Mouse (Mus musculus): ENCODE results near the gene Nosip.

Gene Nosip

DNA sequence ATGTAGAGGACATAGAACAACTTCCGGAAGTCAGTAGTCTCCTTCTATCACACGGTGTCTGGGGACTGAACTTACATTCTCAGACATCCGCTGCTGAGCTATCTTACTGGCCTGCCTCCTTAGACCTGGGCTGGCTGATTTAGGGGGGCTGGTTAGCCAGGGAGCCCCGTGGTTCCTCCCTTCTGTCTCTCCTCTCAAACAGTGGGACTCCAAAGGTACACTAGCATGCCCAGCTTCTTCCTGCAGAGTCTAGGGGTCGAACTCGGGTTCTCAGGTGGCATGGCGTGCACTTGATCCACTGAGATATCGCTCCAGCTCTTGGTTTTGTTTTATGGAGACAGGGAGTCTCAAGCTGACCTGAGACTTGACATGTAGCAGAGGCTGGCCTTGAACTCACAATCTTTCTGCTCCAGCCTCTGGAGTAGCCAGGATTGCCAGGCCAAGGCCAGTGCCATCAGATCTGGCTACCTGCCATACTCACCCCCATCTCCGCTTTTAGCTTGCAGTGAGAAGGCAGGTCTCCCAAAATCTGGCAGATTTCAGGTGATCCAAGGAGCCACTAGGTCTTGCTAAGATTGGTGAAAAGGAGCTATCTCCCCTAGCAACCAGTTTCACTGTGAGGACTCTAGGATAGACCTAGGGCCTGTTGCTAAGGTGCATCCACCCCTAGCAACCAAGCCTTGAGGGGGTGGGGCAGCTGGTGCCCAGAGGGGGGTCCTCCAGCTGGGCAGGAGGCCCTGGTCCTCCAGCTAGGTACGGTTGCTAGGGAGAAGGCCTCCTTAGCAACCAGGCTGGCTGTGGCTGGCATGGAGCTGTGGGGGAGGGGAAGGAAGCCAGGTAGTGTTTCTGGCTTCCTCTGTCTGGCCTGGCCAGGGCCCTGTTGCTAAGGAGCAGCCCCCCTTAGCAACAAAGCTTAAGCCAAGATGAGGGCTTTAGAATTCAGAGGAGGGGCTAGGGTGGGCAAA is 3.3 kb upstream of the Nosip start:
- DNase-seq (ENCODE audit: low spot score in 2 of 2): no peak

DNA sequence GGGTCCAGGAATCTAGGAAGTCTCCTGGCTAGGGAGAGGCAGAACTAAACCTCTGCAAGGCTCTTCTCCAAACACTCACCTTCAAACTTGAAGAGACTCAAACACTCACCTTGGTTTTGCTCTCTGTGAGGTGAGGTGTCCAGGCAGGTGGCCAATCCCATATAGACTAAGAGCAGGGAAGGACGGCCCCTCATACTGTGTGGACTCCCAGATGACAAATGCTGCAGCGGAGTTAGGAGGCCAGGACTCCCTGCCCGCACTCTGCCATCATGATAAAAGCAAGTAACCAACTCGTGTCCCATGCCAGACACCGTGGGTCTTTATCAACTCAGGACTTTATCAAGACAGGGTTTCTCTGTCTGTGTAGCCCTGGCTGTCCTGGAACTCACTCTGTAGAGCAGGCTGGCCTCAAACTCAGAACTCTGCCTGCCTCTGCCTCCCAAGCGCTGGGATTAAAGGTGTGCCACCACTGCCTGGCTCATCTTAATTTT is 1.6 kb upstream of the Nosip start:
- no peak for DNase-seq (ENCODE audit: low spot score in 2 of 2)

DNA sequence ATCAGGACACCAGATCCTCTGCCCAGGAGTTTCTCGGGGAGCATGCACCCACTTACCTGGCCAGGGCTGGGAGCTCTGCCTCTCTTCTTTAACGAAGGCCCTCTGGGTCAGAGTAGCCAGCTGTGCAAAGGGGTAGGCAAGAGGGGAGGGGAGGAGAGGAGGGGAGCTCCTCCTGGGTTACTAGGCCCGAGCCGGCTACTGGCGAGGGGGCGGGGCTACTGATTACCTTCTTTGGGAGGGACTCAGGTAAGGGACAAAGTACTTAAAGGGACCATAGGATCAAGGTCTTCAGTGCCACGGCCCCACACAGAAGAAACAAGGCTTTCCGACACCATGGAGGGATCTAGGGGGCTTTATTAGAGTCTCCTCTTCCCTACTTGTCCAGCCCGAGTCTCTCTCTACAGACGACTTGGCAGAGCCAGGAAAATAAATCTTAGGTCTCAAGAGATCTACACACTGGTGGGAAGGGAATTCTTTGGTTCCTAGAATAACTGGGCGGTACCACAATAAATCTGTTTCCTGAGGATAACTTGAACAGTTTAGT is 625 bp upstream of the Nosip start:
- peak; percentile 34 to 49 for DNase-seq (ENCODE audit: low spot score in 2 of 2)

DNA sequence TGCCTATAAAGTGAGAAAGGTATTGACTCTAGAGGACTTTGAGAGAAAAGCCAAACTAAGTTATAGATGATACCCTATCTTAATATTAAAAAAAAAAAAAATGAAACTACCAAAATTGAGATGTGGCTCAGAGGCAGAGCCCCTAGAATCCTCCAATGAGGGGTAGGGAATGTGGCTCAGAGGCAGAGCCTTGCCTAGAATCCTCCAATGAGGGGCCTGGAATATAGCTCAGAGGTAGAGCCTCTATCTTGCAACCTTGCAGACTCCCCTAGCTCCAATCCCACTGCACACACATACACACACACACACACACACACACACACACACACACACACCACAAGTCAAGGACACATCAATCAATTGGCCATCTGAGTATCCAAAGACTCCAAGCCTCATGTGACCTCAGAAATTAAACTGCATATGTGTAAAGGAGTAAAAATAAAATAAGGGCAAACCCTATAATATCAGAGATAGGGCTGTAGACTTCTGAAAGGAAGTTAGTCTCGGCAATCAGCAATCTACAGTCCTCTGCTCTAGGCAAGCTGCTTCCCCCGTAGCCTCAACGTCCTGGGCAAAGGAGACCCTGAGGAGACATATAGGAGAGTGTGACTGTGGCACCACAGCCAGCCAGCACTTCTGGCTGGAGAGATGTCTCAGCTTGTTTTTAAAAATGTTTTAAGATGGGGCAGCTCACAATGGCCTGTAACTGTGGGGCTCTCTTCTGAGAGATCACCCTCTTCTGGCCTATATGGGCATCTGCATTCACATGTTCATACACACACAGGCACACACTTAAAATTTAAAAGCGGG is 5.2 kb downstream of the Nosip start:
- no peak for DNase-seq (ENCODE audit: low spot score in 2 of 2)

DNA sequence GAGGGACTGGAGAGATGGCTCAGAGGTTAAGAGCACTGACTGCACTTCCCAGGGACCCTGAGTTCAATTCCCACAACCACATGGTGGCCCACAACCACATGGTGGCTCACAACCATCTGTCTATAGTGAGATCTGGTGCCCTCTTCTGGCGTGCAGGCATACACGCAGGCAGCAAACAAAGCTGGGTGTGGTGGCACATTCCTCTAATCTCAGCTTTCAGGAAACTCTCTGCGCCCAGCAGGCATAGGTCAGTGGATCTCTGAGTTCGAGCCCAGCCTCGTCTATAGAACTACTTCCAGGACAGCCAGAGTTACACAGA is 5.7 kb downstream of the Nosip start:
- DNase-seq (ENCODE audit: low spot score in 2 of 2): peak in 1 of 2 experiments; percentile 68

DNA sequence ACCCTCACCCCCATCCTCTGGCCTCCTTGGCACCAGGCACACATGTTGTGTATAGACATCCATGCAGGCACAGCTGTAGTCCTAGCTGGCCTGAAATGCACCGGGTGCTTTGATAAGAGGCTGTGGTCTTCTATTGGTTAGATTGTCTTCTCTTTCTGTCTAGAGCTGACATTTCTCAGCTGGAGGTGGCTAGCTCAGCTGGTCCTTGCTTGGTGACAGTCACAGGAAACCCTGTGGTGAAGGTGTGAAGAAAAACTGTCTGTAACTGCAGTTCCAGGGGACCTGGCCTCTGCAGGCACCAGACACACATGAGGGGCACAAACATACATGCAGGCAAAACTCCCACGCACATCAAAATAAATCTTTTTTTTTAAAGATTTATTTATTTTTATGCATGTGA is 7.4 kb downstream of the Nosip start:
- no peak for DNase-seq (ENCODE audit: low spot score in 2 of 2)

DNA sequence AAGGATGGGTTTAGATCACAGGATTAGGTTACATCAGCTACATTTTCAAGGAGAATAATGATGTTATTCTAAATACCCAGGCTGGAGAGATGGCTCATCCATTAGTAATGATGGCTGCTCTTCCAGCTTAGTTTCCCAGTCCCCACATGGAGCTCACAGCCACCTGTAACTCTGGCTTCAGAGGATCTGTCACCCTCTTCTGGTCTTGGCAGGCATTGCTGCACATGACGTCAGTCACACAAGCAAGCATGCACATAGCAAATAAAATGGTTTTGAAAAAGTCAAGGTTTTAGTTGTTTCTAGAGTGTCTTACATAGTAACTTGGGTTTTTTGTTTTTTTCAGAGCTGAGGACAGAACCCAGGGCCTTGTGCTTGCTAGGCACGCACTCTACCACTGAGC is 10.0 kb downstream of the Nosip start:
- no peak for DNase-seq (ENCODE audit: low spot score in 2 of 2)

DNA sequence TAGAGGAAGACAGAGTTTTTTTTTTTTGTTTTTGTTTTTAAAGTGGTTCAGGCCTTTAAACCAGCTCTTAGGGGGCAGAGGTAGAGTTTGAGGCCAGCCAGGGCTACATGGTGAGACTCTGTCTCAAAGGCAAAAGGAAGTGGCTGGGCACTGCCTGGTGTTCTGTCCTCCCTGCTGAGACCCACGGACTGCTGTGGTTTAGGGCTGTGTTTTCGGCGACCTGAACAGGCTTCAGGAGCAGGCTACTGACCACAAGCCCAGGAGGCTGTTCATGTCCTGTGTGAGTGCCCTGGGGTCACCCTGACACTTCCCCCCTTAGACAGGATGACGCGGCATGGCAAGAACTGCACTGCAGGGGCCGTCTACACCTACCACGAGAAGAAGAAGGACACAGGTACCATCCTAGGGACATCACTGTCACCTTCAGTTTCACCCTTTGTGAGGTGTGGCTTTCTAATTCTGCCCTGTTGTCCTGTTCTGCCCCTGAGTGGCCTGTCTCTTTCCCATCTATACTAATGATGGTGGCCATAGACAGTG is 11.0 kb downstream of the Nosip start:
- DNase-seq (ENCODE audit: low spot score in 2 of 2): no peak

DNA sequence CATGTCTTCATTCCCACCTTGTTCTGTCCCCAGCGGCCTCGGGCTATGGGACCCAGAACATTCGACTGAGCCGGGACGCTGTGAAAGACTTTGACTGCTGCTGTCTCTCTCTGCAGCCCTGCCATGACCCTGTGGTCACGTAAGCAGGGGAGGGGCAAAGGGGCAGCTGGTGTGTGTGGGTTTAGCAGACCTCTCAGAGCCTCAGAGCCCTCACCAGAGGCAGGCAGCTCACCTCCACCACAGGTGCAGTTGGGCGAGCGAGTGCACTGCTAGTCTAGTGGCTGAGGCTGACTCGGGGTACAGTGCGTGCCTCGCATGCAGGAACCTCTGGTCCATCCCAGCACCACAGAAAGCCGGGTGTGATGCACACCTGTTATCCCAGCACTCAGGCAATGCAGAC is 11.7 kb downstream of the Nosip start:
- no peak for DNase-seq (ENCODE audit: low spot score in 2 of 2)

DNA sequence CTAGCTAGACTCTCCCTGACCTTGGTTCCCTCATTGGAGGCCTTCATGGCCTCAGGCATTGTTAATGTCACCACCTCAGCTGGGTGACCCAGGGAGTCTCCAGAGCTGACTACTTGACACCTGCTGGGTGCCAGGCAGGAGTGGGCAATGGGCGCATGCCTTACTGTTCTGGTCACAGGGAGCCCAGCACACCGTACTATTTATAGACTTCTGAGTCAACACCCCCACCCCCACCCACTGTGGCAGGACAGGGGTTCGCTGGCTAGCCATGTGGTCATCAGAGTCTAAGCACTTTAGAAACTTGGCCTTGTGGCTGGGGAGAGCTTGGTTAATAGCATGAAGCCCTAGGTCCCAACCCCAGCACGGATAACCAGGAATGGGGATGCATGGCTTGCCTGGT is 13.2 kb downstream of the Nosip start:
- no peak for DNase-seq (ENCODE audit: low spot score in 2 of 2)

DNA sequence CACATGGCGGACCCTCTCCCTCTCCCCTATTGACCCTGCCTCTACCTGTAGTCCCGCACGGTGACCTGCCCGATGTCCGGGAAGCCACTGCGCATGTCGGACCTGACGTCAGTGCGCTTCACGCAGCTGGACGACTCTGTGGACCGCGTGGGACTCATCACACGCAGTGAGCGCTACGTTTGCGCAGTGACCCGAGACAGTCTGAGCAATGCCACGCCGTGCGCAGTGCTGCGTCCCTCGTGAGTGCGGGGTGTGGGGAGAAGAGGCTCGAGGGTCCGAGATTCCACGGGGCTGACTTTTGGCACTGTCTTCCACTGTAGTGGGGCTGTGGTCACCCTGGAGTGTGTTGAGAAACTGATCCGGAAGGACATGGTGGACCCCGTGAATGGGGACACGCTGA is 14.3 kb downstream of the Nosip start:
- no peak for DNase-seq (ENCODE audit: low spot score in 2 of 2)

DNA sequence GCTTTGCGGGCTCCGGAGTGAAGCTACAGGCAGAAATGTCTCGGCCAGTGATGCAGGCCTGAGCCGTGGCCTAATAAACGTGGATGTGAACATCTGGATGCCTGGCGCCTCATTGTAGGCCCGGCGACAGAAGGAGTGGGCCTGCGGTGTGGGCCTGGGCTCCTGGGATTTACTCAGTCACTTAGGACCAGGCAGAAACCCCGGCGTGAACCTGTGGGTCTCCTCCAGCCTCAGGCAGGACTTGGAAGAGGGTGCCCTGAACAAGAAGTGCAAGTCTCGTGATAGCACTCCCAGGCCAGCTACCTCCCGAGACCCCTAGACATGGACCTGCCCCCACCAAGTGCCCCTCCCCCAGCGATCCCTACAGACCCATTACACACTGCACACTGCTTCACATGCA is 15.1 kb downstream of the Nosip start:
- DNase-seq (ENCODE audit: low spot score in 2 of 2): no peak

DNA sequence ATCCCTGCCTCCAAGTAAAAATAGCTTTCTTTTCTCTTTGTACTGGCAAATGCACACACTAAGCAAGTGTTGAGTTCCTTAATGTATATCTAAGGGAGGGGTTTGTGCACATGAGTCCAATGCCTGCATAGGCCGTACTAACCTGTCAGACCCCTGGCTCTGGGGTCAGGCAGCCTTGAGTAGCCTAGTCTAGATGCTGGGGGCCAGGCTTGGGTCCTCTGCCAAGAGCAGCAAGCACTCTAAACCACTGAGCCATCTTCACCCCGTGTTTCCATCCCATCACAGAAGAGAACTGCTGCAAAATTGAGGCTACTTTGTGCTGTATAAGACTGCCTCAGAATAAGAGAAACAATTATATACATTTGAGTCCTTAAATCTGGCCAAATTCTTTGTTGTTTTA is 15.6 kb downstream of the Nosip start:
- no peak for DNase-seq (ENCODE audit: low spot score in 2 of 2)

DNA sequence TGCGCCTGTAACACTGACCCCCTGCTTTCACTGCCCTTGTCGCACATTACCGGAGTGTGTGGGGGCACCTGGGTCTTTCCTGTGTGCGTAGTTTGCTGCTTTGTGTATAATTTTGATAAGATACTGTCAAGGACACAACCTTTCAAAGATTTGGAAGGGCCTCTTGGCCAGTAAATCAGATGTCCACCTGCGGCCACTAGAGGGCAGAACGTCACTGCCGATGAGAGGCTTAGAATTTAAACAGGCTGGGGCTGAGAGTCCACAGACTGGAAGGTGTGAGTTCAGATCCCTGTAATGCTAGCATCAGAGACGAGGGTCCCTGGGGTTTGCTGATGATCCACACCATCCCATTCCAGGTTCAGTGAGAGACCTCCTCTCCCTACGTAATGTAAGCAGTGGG is 16.3 kb downstream of the Nosip start:
- peak; percentile 65 to 85 for DNase-seq (ENCODE audit: low spot score in 2 of 2)

DNA sequence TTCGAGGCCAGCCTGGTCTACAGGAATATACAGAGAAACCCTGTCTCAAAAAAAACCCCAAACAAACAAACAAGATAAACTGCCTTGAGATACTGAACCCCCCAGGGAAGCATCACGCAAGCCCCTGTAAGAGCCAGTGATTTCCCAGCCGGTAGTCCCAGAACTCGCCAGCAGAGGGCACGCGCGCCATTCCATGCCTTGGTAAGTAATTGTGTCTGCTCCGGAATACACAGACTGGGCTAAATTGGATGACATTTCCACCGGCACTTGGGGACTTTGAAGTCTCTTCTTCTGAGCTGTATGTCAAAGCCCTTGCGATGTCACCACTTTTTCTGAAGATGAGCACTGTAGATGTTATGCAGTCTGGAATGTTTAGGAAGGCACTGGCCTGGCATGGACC is 17.6 kb downstream of the Nosip start:
- peak; percentile 91 for DNase-seq (ENCODE audit: low spot score in 2 of 2)

DNA sequence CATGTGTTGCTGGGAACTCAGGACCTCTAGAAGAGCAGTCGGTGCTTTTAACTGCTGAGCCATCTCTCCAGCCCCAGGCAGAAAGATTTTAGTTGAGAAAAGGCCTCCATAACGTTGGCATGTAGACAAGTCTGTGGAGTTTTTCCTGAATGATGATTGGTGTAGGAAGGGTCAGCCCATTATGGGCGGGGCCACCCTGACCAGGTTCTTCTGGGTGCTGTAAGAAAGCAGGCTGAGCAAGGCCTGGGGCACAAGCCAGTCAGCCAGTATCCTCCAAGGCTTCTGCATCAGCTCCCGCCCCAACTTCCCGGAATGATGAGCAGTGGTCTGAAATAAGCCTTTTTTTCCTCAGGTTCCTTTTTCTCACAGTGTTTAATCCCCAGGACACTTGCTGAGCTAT is 18.8 kb downstream of the Nosip start:
- no peak for DNase-seq (ENCODE audit: low spot score in 2 of 2)

DNA sequence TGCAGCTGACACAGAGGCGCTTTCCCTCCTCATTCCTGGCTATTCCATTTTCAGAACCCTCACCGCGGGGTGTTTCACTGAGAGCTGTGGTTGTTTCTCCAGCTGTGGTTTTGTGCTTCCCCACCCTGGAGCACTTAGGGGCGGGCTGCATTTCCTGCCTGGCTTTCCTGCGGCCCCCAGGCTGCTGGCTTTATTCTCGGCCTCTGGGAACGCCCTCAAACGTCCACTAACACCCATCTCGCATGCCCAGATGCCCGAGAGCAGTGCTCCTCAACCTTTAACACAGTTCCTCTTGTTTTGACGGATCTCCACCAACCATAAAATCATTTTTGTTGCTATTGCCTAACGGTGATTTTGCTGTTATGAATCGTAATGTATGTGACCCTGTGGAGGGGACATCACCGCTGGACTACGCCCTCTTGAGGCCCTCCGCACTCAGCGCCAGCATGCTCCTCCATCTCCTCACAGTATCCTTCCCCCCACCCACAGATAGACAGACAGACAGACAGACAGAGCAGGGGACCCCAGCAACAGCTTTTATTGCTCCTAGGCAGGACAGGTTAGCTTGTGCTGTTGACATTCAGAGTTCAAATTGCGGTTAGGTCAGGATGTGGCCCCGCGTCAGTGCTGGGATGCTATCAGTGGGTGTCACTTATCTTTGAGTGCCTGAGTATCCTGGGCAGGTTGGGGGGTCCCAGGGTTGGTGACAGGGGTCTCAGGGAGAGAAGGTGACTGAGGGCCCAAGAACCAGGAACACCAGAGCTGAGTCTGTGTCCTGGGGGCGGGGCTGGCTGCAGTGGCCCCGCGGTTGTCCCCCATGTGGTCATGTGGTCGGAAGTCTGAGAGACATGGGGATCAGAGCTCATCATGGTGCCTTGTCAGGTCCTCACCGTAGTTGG is 20.4 kb downstream of the Nosip start:
- peak; percentile 39 to 68 for DNase-seq (ENCODE audit: low spot score in 2 of 2)

DNA sequence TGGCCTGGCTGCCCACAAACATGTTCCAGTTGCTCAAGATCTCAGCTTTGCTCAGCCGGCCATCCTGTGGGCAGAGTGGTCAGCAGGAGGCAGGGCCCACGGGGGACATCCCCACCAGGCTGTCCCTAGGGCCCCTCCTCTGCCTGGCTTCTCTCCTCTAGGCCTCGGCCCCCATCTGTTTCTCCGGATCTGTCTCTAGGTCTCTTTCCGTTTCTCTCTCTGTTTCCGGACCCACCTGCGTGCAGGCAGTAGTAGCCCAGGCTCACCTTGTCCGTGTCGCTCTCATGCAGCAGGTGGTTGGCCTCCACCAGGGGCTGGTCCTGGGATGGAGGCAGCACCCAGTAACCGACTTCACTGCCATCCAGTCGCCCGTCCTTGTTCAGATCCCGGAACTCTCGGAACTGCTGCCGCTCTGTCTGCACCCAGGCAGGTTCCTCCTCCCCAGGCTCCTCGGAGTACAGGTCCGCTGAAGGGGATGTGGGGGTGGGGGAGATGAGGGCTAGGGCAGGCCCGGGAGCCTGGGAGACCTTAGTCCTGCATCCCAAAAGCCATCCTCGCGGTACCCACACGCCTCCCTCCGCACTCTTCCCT is 21.2 kb downstream of the Nosip start:
- DNase-seq (ENCODE audit: low spot score in 2 of 2): no peak

DNA sequence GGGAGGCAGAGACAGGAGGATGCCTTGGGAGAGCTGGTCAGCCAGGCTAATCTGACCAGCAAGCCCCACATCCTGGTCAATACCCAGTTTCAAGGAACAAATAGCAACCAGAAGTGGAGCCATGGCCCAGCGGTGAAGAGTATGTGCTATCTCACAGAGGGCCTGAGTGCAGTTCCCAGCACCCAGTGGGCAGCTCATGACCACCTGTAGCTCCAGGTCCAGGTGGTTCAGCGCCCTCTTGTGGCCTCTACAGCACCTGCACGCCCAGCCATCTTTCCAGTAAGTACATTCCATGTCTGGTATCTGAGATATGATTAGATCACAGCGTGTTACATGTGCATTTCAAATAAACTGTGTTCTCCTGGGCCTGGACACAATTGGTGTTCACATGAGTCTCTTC is 23.9 kb downstream of the Nosip start:
- DNase-seq (ENCODE audit: low spot score in 2 of 2): no peak

DNA sequence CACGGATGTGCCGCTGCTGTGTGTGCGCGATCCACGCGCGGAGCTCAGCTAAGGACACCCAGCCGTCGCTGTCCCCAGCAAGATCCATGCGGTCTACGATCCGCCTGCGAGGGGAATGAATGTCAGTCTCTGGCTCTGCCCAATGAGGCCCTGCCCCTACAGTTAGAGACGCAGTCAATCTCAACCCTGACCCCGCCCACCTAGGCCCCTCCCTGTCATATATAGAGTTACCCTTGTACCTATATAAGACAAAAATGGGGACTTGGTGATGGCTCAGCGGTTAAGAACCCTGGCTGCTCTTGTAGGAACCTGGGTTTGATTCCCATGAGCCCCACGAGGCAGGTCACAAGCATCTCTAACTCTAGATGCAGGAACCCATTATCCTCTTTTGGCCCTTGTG is 26.4 kb downstream of the Nosip start:
- DNase-seq (ENCODE audit: low spot score in 2 of 2): no peak
